Mouse (Mus musculus) frontal cortex, postnatal 25 days (tissue): ENCODE results near the gene H2-Q1.
"Not testable (repeated sequence)": the region's sequence is repeated elsewhere in the genome, so short reads cannot be mapped to it uniquely, and the experiment has no call there.

Experiments used
- DNase-seq, 2 experiments: peaks; one replicate each; pipeline ENCODE4 v3.0.0; 2022; ENCODE audit warnings: low spot score in 2 of 2

The H2-Q1 gene

DNA sequence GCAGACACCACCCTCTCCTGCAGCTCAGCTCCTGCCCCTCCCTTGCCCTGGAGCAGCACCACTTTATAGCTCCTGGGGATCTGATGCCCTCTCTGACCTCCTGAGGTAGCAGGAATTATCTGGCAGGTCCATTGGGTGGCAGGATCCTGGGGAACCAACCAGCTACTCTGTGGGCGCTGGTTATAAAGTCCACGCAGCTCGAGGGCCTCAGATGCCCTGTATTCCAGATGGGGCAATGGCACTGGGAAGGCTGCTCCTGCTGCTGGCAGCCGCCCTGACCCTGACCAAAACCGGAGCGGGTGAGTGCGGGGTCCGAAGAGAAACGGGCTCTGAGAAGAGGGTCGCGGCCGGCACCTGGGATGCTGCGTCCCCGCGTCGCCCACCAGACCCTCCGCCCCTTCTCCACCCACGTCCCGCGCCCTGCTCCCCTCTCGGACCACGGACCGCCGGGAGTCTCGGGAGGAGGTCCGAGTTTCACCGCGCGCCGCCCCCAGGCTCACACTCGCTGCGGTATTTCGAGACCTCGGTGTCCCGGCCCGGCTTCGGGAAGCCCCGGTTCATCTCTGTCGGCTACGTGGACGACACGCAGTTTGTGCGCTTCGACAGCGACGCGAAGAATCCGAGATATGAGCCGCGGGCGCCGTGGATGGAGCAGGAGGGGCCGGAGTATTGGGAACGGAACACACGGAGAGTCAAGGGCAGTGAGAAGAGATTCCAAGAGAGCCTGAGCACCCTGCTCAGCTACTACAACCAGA is at the start of gene H2-Q1:
Gene H2-Q1, plus strand, starts transcription at position 79 of the 755 bp plus-strand sequence.
- no peak for DNase-seq

DNA sequence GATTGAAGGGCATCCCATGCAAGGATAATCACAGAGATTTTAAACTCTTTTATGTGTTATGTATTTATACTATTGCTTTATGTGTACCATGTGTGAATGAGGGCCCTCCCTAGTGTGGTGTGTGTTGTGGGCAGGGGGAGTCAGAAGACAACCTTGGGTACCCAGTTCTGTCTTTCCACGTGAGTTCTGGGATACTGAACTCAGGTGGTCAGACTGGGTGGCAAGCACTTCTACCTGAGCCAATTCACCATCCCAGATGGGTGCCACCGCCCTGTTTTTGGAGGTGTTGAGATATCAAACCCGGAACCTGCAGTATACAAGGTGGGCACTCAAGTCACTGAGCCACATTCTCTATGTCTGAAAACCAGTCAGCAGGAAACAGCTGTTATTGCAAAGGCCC is 48.0 kb upstream of the H2-Q1 start:
- DNase-seq = no peak

- peak; percentile 79 to 90 for DNase-seq
Measured at GRCm38 (mm10) chr17:35274770-35275169, 45.4 kb upstream of the H2-Q1 start.

DNA sequence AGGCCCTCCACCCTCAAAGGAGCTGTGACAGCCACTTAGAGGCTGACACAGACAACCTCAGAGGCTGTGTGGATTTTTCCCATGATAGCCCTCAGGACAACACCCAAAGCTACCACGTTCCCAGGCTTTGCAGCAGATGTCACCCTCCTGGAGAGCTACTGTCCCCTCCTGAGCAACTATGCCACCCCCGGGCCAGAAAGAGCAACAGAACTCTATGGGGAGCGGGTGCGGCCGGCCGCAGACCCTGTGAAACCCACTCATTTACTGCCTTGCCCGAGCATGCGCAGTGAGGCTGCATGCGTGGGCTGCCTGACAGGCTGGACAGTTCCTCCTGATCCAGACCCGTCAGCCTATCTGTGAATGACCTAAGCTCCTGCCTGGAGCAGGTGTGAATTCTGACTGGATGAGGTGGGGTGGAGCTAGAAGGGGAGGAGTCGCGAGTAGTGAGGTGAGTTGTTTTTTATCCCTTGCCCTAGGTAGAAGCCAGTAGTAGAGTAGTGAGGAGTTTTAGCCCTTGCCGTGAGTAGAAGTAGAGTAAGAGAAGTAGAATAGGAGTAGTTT is 43.8 kb upstream of the H2-Q1 start:
- DNase-seq = no peak

GRCm38 (mm10) chr17:35278049-35278448 is 42.2 kb upstream of the H2-Q1 start:
- no peak for DNase-seq

DNA sequence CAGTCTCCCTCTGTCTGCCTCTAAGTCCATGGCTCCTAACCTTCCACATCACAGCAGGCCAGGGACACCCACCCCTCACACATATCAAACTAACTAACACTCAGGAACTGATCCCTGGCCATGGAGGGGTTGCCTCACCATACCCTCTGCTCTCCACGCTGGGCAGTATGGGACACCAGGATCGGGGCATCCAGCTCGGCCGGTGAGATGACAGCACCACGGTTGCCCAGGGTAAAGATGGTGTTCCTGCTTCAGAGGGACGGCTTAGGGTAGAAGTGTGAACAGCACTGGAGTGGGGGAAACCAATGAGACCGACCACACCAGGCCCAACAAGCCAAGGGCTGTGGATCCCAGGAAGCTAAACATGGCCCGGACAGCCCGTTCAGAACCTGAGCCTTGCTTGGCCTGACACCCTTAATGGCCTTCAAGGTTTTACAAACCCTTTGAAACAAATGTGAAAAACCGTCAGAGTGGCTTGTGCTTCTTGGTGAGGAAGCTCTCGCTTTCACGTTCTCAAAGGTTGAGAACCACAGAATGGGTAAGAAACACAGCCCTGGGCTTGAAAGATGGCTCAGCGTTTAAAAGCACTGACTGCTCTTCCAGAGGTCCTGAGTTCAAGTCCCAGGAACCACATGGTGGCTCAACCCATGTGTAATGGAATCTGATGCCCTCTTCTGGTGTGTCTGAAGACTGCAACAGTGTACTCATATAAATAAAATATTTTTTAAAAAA is 41.1 kb upstream of the H2-Q1 start:
- no peak for DNase-seq

DNA sequence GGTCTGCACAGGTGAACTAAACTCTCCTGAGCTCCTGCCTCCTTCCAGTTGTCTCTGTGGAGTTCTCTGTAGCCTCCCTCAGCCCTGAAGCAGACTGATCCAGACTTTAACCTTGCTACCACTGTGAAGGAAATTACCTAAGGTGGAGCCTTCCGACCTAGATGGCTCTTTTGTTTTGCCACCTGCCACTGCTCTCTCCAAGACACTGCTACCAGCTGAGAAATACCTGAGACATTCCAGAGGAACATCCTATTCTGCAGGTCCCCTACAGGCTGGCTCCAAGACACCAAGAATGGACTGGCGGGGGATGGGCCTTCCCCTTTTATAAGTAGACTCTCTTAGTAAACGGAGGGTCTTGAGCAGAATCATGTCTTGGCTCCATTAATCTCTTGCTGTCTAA is 39.9 kb upstream of the H2-Q1 start:
- DNase-seq = no peak

DNA sequence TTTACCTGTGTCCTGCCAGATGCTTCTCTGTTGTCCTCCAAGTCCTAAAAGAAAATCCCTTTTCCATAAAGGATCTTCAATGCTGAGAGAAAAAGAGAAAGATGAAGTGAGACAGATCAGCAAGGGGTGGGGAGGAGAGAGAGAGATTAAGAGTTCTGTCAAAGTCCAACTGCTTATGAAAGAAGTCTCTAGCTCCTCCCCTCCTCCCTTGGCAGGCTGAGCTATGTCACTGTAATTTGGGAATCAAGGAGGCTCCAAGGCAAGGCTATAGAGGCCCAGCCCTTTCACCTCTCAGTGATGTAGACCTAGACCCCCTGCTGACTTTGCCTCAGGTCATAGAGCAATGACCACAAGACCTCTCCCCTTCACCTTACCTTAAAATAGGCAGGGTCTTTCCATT is 34.8 kb upstream of the H2-Q1 start:
- DNase-seq = no peak

- peak; percentile 34 to 41 for DNase-seq
Measured at GRCm38 (mm10) chr17:35295796-35296195, 24.4 kb upstream of the H2-Q1 start.

DNA sequence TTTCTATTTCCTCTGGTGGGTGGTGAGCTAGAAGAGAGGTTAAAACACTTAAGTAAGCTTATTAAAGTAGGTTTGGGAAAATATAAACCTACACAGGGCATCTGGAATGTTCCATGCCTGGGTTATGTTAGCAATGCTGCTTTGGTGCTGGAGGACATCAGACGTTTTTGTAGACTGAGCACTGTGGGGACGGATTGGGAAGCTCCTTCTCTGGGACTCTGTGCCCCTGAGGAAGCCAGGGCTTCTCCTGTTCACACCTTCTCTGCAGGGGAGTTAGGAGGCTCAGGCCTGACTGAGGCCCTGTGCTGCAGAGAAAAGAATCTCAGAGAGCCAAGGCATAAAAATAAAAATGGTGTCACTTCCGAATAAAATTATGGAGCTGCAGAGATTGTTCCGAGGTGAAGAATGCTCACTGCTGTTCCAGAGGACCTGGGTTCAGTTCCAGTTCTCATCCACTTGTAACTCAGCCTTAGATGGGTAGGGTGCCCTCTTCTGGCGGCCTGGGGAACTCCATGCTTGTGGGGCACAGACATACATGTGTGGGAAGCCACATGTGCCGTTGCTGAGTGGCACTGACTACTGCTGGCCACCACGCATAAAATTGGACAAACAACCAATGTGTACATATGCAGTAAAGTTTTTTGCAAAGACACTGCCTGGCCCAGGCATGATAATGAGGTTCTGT is 19.8 kb upstream of the H2-Q1 start:
- DNase-seq = not testable (repeated sequence)

GRCm38 (mm10) chr17:35301645-35302258 is 18.5 kb upstream of the H2-Q1 start:
- peak; percentile 92 to 94 for DNase-seq

DNA sequence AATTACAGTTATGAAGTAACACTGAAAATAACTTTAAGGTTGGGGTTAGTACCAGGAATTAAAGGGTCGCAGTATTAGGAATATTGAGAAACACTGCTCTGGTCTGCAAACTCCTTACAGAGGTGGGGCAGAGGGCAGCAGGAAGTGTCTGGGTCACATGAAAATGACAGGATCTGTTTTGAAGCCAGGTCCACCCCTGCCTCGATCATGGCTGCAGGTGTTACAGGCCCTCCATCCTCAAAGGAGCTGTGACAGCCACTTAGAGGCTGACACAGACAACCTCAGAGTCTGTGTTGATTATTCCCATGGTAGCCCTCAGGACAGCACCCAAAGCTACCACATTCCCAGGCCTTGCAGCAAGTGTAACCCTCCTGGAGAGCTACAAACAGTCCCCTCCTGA is 16.9 kb upstream of the H2-Q1 start:
- no peak for DNase-seq

DNA sequence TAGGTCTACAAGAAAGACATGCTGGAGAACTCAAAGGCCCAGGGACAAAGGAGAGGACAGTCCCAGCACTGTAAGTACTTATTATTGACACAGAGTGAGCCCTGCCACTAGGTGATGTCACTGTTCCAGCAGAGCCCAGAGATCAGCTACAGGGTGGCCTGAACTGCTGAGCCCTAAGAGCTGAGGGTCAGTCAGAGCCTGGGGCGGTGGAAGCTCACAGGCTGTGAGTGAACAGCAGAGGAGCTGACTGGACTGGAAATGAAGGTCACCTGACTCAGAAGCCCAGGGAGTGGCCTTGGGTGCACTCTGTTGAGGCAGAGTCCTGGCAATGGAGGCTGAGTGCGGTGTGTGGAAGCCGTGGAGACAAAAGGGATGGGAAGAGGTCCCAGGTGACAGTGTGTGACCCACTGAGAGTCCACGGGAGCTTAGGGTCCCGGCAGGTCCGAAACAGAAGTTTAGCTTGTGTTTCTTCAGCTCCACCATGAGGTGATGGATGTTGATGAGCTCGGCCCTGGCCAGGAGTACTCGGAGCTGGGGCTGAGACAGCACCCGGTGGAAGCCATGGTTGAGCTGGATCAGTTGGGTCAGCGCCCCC is 16.4 kb upstream of the H2-Q1 start:
- DNase-seq = no peak

GRCm38 (mm10) chr17:35304478-35304877 is 15.7 kb upstream of the H2-Q1 start:
- DNase-seq = no peak

DNA sequence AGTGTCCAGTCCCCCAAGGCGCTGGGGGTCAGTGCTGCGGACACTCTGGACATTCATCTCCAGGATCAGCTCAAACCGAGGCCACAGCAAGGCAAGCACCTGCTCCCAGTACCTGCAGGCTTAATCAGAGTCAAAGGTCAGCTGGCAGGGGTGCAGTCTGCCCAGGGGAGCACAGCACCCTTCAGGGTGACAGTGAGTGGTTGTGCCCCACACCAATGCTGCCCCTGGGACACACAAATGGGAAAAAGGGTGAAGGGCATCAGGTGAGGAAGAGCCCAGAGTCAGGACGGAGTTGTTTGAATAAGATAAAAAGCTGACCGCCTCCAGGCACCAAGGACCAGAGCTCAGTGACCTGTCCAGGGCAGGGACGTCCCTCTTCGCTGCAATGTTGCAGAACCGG is 15.3 kb upstream of the H2-Q1 start:
- DNase-seq = not testable (repeated sequence)

- no peak for DNase-seq
Measured at GRCm38 (mm10) chr17:35318671-35319070, 1.5 kb upstream of the H2-Q1 start.

GRCm38 (mm10) chr17:35325124-35325523 is 4.9 kb downstream of the H2-Q1 start:
- DNase-seq = not testable (repeated sequence)

GRCm38 (mm10) chr17:35326000-35326399 is 5.8 kb downstream of the H2-Q1 start:
- not testable (repeated sequence) for DNase-seq

DNA sequence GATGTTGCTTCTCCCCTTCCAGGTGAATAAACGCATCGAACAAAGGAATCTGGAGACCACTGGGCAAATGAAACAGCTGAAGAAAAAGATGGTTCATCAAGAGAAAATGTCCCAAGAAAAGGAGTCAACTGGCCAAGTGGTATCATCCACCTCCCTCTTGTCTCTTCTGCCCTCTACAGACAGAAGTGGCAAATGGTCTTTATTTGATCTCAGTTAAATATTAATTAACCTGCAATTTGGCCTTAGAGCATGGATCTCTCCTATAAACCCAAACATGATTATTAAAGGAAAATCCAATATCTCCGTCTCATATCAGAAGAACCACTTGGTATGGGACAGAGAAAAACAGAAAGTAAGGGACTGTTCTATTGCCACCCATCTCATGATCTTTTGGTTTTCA is 9.5 kb downstream of the H2-Q1 start:
- DNase-seq = not testable (repeated sequence)

- not testable (repeated sequence) for DNase-seq
Measured at GRCm38 (mm10) chr17:35331546-35331945, 11.3 kb downstream of the H2-Q1 start.

- DNase-seq = no peak
Measured at GRCm38 (mm10) chr17:35342071-35342671, 22.0 kb downstream of the H2-Q1 start, which contains the start of gene H2-Q2. Gene H2-Q2, plus strand, starts transcription at chr17:35342242.
